Mouse (Mus musculus) retina, postnatal 1 day (tissue): Measurements from ENCODE around the gene Tmem79.
"Not testable (repeated sequence)": the region's sequence is repeated elsewhere in the genome, so short reads cannot be mapped to it uniquely, and the experiment has no call there.

ENCODE experiments used
- DNase-seq: peaks from one replicate; pipeline ENCODE4 v3.0.0-alpha.2; 2012

Gene Tmem79

DNA sequence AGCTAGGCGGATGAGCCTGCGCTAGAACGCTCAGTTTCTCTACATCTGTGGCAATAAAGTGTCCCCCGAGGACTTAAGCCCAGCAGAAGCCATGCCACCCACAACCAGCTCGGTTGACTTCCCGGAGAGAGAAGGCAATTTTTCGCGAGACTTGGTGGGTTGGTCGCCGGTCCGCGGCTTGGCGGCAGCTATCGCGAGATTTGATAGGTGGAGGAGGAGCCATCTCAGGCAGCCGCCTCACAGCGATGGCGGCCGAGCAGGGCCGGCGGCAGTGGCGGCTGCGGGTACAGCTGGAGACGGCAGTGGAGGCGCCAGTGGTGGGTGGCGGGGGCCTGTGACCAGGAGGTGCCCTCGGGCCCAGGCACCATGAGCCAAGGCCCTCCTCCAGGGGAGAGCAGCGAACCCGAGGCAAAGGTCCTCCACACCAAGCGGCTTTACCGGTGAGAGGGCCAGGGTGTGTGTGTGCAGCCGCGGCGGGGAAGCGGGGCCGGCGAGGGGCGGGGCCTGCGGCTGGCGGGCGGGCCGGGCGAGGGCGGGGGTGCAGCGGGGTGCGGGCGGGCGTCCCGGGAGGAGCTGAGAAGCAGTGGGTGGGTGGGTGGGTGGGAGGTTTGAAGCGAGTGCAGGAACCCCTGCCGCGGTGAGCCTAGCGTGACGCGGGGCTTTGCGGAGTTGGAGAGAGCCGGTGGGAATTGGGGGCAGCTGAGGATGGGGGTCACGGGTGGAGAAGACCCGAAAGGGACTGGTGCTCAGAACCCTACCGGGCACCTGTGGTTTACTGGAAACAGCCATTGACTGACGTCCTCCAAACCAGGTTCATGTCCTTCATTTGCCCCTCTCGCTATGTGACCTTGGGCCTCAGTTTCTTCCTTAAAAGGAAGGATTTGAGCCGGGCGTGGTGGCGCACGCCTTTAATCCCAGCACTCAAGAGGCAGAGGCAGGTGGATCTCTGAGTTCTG is at the start of gene Tmem79, which contains the start of gene Smg5:
Gene Tmem79 (minus strand): TSS at position 91 of the 956 bp plus-strand sequence.
Gene Smg5 (plus strand): TSS at position 203 of the 956 bp plus-strand sequence.
- DNase-seq: peak; percentile 98

DNA sequence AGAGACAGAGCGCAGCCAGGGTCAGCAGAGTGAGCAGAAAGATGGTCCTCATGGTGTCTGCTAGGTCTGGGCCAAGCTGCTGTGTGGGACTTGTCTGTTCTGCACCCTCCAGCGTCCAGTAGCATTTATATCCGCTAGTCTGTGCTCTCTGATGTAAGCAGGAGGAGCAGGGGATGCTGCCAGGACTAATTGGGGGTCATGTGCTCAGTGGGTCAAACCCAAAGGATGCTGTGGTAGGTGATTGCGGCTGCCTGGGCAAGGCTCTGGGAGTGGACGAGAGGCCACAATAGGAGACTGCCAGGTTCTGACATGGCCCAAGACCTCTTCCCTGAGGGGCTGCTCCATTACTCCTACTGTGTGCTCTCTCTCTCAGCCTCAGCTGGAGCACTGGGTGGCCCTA is 48.4 kb upstream of the Tmem79 start, which contains the start of gene Bglap:
Gene Bglap (minus strand): TSS at position 101 of the 400 bp plus-strand sequence.
- no peak for DNase-seq

DNA sequence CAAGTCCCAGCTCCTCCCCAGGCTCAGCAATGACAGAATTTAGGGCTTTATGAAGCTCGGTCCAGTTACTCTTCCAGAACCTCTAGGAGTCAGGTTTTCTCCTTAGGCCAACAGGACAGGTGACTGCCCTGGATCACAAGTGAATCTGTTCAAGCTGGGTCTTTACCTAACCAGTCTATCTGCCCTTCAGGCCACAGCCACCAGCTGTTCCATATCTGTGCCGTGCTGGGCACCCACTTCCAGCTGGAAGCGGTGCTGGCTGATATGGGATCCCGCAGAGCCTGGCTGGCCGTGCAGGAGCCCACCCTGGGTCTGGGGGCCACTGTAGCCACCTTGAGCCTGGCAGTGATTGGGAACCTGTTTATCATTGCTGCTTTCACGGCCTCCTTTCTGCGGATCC is 46.4 kb upstream of the Tmem79 start:
- not testable (repeated sequence) for DNase-seq

DNA sequence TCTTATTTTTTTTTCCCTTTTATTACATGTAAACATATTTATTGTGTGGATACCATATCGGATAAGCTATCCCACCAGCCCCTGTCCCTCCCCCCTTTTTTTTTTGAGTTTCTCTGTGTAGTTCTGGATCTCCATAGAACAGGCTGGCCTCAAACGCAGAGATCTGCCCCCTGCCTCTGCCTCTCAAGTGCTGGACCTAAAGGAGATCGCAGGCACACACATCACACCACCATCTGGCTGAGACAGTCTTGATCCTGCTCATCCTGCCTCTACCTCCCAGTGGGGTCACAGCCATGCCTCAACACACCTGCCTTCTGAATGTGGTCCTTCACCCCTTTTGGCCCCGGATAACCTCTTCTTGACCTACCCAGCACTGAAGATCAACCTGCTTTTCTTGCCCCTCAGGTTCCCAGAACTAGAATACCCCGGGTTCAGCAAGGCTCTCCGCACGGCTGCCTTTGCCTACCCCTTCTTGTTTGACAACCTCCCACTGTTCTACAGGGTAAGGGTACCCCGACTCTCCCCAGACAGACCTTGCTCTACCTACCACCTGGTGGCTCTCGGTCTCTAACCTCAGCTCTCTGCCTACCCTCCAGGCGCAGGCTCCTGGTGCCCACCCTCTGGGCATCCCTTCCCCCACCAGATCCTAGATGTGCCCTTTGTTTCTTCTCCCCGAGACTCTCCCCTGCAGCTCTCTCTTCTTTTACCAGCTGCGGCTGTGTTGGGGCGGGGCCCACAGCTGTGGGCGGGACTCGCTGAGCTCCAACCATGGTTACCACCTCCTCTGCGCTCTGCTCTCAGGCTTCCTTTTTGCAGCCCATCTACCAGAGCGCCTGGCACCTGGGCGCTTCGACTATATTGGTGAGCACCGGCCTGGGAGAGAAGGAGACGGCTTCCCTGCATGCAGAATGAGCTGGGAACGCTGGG is 45.7 kb upstream of the Tmem79 start:
- DNase-seq: peak; percentile 84

DNA sequence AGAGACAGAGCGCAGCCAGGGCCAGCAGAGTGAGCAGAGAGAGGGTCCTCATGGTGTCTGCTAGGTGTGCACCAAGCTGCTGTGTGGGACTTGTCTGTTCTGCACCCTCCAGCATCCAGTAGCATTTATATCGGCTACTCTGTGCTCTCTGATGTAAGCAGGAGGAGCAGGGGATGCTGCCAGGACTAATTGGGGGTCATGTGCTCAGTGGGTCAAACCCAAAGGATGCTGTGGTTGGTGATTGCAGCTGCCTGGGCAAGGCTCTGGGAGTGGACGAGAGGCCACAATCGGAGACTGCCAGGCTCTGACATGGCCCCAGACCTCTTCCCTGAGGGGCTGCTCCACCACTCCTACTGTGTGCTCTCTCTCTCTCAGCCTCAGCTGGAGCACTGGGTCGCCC is 42.7 kb upstream of the Tmem79 start, which contains the start of gene Bglap2:
Gene Bglap2 (minus strand): TSS at position 101 of the 400 bp plus-strand sequence.
- not testable (repeated sequence) for DNase-seq

DNA sequence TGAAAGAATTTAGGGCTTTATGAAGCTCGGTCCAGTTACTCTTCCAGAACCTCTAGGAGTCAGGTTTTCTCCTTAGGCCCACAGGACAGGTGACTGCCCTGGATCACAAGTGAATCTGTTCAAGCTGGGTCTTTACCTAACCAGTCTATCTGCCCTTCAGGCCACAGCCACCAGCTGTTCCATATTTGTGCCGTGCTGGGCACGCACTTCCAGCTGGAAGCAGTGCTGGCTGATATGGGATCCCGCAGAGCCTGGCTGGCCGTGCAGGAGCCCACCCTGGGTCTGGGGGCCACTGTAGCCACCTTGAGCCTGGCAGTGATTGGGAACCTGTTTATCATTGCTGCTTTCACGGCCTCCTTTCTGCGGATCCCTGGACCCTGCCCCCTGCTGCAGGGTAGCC is 40.7 kb upstream of the Tmem79 start:
- DNase-seq: not testable (repeated sequence)

DNA sequence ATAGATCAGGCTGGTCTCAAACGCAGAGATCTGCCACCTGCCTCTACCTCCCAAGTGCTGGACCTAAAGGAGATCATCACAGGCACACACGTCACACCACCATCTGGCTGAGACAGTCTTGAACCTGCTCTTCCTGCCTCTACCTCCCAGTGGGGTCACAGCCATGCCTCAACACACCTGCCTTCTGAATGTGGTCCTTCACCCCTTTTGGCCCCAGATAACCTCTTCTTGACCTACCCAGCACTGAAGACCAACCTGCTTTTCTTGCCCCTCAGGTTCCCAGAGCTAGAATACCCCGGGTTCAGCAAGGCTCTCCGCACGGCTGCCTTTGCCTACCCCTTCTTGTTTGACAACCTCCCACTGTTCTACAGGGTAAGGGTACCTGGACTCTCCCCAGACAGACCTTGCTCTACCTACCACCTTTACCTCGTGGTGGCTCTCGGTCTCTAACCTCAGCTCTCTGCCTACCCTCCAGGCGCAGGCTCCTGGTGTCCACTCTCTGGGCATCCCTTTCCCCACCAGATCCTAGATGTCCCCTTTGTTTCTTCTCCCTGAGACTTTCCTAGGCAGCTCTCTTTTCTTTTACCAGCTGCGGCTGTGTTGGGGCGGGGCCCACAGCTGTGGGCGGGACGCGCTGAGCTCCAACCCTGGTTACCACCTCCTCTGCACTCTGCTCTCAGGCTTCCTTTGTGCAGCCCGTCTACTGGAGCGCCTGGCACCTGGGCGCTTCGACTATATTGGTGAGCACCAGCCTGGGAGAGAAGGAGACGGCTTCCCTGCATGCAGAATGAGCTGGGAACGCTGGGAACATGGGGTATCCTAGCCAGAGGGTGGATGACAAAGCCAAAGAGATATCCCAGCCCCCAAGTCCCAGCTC is 40.0 kb upstream of the Tmem79 start:
- peak; percentile 69 for DNase-seq

DNA sequence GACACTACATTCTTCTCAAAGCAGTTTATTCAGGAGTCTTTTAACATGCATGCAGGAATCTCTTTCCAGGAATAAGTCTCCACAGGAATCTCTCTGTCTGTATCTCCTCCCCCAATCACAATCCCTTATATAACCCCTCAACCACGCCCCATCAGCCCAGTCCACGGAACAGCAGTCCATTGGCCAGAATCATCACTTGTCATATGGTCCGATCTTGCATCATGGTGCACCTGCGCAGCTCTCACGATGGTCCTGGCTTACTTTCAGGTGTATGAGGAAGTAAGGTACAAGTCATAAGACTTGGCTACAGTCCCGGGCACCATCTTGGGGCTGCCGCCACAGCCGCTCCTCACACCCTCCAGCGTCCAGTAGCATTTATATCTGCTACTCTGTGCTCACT is 36.7 kb upstream of the Tmem79 start, which contains the start of gene Bglap3:
Gene Bglap3 (minus strand): TSS at position 101 of the 400 bp plus-strand sequence.
- DNase-seq: not testable (repeated sequence)

DNA sequence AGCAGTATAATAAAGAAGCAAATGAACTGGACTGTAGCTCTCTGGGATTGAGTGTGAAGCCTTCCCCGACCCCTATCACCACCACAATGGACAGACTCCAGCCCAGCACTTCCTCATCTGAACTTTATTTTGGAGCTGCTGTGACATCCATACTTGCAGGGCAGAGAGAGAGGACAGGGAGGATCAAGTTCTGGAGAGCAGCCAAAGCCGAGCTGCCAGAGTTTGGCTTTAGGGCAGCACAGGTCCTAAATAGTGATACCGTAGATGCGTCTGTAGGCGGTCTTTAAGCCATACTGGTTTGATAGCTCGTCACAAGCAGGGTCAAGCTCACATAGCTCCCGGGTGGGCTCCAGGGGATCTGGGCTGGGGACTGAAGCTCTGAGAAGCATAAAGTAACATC is 32.6 kb upstream of the Tmem79 start:
- not testable (repeated sequence) for DNase-seq

DNA sequence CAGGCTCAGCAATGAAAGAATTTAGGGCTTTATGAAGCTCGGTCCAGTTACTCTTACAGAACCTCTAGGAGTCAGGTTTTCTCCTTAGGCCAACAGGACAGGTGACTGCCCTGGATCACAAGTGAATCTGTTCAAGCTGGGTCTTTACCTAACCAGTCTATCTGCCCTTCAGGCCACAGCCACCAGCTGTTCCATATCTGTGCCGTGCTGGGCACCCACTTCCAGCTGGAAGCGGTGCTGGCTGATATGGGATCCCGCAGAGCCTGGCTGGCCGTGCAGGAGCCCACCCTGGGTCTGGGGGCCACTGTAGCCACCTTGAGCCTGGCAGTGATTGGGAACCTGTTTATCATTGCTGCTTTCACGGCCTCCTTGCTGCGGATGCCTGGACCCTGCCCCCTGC is 31.6 kb upstream of the Tmem79 start:
- not testable (repeated sequence) for DNase-seq

DNA sequence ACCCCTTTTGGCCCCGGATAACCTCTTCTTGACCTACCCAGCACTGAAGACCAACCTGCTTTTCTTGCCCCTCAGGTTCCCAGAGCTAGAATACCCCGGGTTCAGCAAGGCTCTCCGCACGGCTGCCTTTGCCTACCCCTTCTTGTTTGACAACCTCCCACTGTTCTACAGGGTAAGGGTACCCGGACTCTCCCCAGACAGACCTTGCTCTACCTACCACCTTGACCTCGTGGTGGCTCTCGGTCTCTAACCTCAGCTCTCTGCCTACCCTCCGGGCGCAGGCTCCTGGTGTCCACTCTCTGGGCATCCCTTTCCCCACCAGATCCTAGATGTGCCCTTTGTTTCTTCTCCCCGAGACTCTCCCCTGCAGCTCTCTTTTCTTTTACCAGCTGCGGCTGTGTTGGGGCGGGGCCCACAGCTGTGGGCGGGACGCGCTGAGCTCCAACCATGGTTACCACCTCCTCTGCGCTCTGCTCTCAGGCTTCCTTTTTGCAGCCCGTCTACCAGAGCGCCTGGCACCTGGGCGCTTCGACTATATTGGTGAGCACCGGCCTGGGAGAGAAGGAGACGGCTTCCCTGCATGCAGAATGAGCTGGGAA is 31.0 kb upstream of the Tmem79 start:
- peak; percentile 55 for DNase-seq

DNA sequence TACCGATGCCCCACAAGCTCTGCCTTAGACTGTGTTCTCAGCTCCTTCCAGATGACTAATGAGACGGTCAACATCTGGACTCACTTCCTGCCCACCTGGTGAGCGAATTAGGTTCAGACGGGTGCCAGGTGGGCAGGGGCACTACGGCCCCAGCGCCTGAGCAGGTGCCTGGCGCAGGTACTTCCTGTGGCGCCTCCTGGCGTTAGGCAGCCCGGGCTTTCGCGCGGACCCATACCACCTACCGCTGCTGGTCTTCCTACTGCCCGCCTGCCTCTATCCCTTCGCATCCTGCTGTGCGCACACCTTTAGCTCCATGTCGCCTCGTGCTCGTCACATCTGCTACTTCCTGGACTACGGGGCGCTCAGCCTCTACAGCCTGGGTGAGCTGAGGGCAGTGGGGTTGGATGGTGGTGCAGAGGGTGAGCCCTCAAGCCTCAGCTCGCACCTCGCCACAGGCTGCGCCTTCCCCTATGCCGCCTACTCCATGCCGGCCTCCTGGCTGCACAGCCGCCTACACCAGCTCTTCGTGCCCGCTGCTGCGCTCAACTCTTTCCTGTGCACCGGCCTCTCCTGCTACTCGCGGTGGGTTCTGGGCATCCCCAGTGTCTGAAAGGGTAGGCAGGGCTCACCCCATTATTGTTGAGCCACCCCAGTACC is 29.9 kb upstream of the Tmem79 start:
- DNase-seq: no peak

DNA sequence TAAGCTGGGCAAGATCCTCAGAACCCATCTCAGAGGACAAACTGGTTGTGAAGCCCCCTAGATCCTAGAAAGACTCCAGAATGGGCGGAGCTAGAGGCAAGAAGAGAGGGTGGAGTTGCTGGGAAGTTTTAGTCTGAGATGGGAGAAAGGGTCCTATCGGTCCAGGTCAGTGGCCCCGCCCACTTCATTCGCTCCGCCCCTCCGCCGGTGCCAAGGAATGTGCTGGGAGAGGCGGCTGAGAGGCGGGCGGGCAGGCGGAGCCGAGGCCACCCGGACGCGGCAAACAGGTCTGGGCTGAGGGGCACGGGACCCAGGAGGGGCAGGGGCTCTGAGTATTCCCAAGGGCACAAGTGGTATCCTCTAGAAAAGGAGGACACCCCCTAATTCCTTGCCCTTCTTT is 28.4 kb upstream of the Tmem79 start, which contains the start of gene Paqr6:
Gene Paqr6 (plus strand): TSS at position 248 of the 400 bp plus-strand sequence.
- peak; percentile 55 for DNase-seq

DNA sequence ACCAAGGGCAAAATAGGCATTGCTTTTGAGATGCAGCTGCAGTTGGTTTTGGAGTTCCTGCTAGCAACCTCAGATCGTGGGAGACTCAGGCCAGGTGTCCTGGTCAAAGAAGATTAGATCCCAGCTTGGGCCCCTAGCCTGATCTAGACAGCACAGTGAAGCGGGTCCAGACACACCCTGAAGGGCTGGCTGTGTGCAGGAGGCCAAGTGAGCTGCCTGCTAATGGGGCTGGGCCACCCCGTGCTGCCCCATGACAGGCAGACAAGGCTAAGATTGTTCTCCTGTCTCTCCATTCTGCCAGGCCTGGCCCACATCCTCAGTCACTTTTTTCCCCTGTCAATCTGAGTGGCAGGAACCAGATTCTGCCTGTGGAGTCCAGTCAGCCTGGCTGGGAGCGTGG is 27.8 kb upstream of the Tmem79 start:
- DNase-seq: no peak

DNA sequence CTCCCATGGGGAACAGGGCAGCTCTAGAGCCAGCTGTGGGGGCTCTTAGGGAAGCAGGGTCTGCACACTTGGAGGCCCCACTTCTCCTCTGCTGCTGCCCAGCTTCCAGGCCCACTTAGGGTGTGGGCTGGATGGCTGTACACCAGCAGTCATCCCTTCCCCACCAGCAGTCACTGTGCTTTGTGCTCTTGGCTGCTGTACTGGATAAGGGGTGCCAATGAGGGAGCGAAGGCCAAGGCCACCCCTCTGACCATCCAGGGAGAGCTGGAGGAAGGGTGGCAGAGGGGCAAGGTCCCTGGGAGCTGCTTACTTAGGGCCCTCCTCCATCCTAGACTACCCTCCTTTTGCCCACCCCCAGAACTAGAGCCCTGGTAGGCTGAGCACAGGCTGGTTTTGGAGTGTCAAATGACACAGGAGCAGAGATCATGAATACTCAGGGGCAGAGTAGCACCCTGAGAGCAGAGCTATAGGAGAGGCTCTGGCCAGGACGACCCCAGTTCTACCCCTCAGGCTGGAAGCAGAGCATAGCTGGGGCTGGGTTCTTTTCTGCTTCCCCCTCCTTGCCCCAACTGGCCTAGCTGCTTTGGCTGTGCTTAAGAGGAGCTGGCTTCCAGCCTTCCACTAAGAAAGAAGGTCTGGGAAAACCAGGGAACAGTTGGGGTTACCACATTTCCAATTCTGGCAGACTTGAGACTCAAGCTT is 25.8 kb upstream of the Tmem79 start:
- DNase-seq: no peak

DNA sequence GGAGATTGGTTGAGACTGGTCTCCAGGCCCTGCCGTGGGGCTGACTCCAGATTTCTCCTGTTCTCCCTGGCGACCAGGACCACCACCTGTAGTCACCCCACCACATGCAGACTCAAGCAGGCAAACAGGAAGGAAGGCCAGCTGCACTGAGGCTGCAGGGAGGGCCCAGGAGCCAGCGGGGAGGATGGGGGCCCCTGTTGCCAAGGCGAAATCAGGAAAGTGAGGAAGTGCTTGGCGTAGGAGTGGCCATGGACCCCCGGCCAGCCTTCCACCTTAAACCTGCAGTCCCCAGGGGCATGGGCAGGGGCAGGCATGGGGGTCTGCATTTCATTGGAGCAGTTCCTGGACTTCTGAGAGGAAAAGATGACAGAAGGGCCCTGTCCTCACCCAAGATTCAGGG is 25.1 kb upstream of the Tmem79 start:
- DNase-seq: no peak

DNA sequence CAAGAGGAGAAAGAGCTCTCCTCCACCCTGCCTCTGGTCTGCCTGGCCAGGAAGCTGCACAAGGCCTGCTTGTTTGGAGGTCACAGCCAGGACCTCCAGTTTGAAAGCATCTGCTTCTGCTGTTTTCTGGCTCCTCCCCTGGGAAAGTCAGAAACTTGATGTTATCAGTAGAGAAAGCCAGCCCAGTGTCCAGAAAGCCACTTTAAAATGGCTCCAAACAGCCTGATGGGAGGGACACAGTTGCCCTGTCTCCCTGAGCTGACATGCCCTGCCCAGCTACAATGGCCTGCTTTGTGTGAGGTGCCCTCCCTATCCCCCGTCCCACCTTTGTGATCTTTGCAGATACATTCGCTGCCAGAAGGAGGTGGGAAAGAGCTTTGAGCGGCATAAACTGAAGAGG is 24.0 kb upstream of the Tmem79 start:
- DNase-seq: no peak

DNA sequence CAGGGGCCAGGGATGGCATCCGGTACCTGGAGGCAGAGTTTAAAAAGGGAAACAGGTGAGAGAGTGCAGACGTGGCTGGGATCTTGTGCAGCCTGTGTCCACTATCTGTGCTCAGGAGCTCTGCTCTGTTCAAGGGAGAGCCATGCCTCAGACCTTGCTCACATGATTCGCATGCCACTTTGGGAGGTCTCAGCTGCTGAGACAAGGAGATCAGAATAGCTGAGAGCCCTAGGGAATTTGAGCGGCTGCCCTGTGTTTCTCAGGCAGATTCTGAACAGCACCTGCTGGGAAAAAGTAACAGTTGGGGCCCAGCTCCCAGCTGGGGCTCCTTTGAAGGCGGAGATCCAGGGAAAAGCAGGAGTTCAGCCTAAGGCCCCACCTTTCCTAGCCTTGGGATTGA is 23.6 kb upstream of the Tmem79 start:
- no peak for DNase-seq

DNA sequence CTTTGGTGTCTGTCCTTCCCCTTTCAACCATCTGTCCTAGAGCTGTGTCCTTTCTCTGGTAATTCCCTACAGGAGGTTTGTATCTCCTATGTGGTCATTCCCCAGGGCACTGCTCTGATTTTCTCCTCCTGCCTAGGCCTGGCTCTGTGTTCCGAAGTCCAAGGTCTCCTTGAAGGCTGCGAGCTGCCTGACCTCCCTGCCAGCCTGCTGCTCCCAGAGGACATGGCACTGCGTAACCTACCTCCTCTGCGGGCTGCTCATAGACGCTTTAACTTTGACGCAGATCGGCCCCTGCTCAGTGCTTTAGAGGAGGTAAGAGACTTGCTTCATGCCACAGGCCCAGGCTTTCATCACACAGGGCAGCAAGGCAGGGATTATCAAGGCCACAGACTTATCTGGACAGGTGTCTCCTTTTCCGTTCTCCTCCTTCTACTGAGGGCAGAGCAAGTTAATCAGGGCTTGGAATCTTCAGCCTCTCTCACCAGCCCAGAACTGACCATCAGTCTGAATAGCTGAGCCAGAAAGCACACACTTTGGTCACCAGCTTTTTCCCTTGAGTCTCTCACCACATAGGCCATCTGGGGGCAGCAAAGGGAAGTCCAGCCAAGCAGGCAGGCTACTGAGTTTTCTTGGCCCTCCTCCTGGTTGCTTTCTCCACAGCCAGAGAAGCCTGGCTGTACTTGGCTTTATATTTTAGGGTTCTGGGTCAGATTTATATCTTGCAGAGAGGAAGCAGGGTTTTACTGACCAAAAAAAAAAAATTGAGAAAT is 18.6 kb upstream of the Tmem79 start:
- DNase-seq: no peak
